Mouse (Mus musculus) adrenal gland, adult 2 months (tissue): Measurements from ENCODE around the gene Car5a. TPM values are rescaled to one million over a fixed set of nuclear protein-coding genes. Genes with fewer than 3 reads are reported as not detected.

ENCODE experiments used
- DNase-seq: peaks from one replicate; pipeline ENCODE4 v3.0.0; 2021
- microRNA-seq, 2 experiments: library from miRNA; unstranded; fragments of <30 nt; microRNA quantifications; one replicate each; pipeline ENCODE4 v1.2.0; 2021
- polyA plus RNA-seq: library from polyadenylated mRNA; depleted of rRNA; stranded (reverse); fragments of >200 nt; gene quantifications from 2 replicates; pipeline ENCODE4 v1.2.3, GENCODE M21; 2012; rRNA removed
- total RNA-seq, 2 experiments: library from RNA; stranded (reverse); gene quantifications; 2 replicates each; pipeline ENCODE4 v1.2.3; 2021

Car5a gene
- total and polyA plus RNA-seq, 3 experiments = 0.12 to 0.69 TPM; not detected in 1

GRCm38 (mm10) chr8:121880818-121881217, 63.9 kb downstream of the Car5a start:
- DNase-seq = peak; percentile 46

- no peak for DNase-seq
These were observed 65.0 kb downstream of the Car5a start for GRCm38 (mm10) chr8:121879712-121880111.

- no peak for DNase-seq
These were observed 66.8 kb downstream of the Car5a start for GRCm38 (mm10) chr8:121877828-121878480.

GRCm38 (mm10) chr8:121877212-121877611, 67.5 kb downstream of the Car5a start:
- no peak for DNase-seq

GRCm38 (mm10) chr8:121875517-121875916, 69.2 kb downstream of the Car5a start:
- no peak for DNase-seq

- no peak for DNase-seq
These were observed 69.7 kb downstream of the Car5a start for GRCm38 (mm10) chr8:121875045-121875444.

GRCm38 (mm10) chr8:121874031-121874430, 70.7 kb downstream of the Car5a start:
- peak; percentile 77 for DNase-seq

- peak; percentile 56 for DNase-seq
These were observed 72.8 kb downstream of the Car5a start for GRCm38 (mm10) chr8:121871833-121872440.

GRCm38 (mm10) chr8:121870190-121870589, 74.5 kb downstream of the Car5a start:
- DNase-seq = no peak

GRCm38 (mm10) chr8:121868896-121869295, 75.8 kb downstream of the Car5a start:
- DNase-seq = no peak

- peak; percentile 85 for DNase-seq
These were observed 76.5 kb downstream of the Car5a start for GRCm38 (mm10) chr8:121868196-121868595.

Small RNA genes within 50 kb of the gene (microRNA-seq; reads per million reads assigned to microRNA genes)
- 0 to 0.41 reads per million in 2 experiments for gene Mir7237

Other genes with a start within 250 kb of the Car5a start
- gene Jph3, start 215.3 kb downstream of the Car5a start, total RNA-seq = 1 to 10 TPM; 1.6 to 2.2 TPM
- gene Jph3, start 215.3 kb downstream of the Car5a start, polyA plus RNA-seq = 3.1 TPM in 2 replicates
- gene Klhdc4, start 115.3 kb downstream of the Car5a start, total RNA-seq = 10 to 100 TPM; 17.2 to 25.6 TPM
- gene Klhdc4, start 115.3 kb downstream of the Car5a start, polyA plus RNA-seq = 12.2 and 14.9 TPM in 2 replicates
- gene Slc7a5, start 37.2 kb downstream of the Car5a start, total RNA-seq = 10 to 100 TPM; 38.9 to 46.4 TPM
- gene Slc7a5, start 37.2 kb downstream of the Car5a start, polyA plus RNA-seq = 93.9 and 97.5 TPM in 2 replicates
- gene Banp, start 4.8 kb upstream of the Car5a start, total RNA-seq = 10 to 100 TPM; 16.3 to 52.3 TPM
- gene Banp, start 4.8 kb upstream of the Car5a start, polyA plus RNA-seq = 72.5 and 72.6 TPM in 2 replicates